Mouse (Mus musculus): ENCODE data around the gene Grid1.

GRCm38 (mm10) chr14:34772132-34772531, 47.8 kb upstream of the Grid1 start:
- no peak for TF ChIP-seq CTCF (IDR thresholded peaks at IDR 0.05)
- TF ChIP-seq EP300 (IDR thresholded peaks at IDR 0.05; ENCODE audit: insufficient read depth, low read depth, low read length), result no peak
